Mouse (Mus musculus) forebrain, embryonic 15.5 days (tissue): ENCODE measurements around the gene Tmem167b. TPM values are rescaled to one million over a fixed set of nuclear protein-coding genes. Genes with fewer than 3 reads are reported as not detected.
A peak's percentile ranks its signal among the peaks of the same experiment; 100 is the strongest.

ENCODE experiments used
- ATAC-seq: fragments of 200-750 bp; cut with Nextera tagmentation; replicated peaks from 2 replicates; pipeline ENCODE4 v1.8.0; 2017; ENCODE audit warnings: mild to moderate bottlenecking, moderate TSS enrichment, moderate library complexity
- H3K27ac ChIP-seq: fragments of 300-500 bp; sonication (generic); replicated peaks from 2 replicates; pipeline ENCODE4 v1.5.1; 2015; ENCODE audit warnings: mild to moderate bottlenecking, inconsistent platforms
- H3K27me3 ChIP-seq: fragments of 300-500 bp; sonication (generic); 2 replicates; pipeline ENCODE4 v1.6.1; 2015; ENCODE audit warnings: inconsistent platforms
- H3K36me3 ChIP-seq: fragments of 300-500 bp; sonication (generic); 2 replicates; pipeline ENCODE4 v1.6.1; 2015; ENCODE audit warnings: mild to moderate bottlenecking, inconsistent platforms
- H3K4me1 ChIP-seq: fragments of 300-500 bp; sonication (generic); 2 replicates; pipeline ENCODE4 v1.6.1; 2015; ENCODE audit warnings: inconsistent platforms
- H3K4me2 ChIP-seq: fragments of 300-500 bp; sonication (generic); replicated peaks from 2 replicates; pipeline ENCODE4 v1.6.1; 2015; ENCODE audit warnings: mild to moderate bottlenecking, inconsistent platforms
- H3K4me3 ChIP-seq: fragments of 300-500 bp; sonication (generic); 2 replicates; pipeline ENCODE4 v1.5.1; 2015; ENCODE audit warnings: mild to moderate bottlenecking, inconsistent platforms
- H3K9ac ChIP-seq: fragments of 300-500 bp; sonication (generic); replicated peaks from 2 replicates; pipeline ENCODE4 v1.6.1; 2015; ENCODE audit warnings: mild to moderate bottlenecking, inconsistent platforms
- H3K9me3 ChIP-seq: fragments of 300-500 bp; sonication (generic); 2 replicates; pipeline ENCODE4 v1.6.1; 2016; ENCODE audit warnings: inconsistent platforms
- WGBS: fragments of 180-500 bp; shearing (Covaris S2); methylation state at CpG from one replicate; pipeline ENCODE4 v1.1.7; 2015; ENCODE audit warnings: mixed read lengths; 5-methylcytosine and 5-hydroxymethylcytosine counted together
- microRNA-seq: library from miRNA; unstranded; fragments of <30 nt; microRNA quantifications from one replicate; pipeline ENCODE4, GENCODE M21; 2016
- polyA plus RNA-seq: library from polyadenylated mRNA; unstranded; fragments of >200 nt; fragmentation: Nextera tagmentation; extraction: Ambion mirVana; gene quantifications from 2 replicates; pipeline ENCODE4 v1.2.1, GENCODE M21; 2015

Tmem167b gene
- polyA plus RNA-seq, 1 experiment from 2014 or later, result 68.7 TPM

GRCm38 (mm10) chr3:108533951-108534350 is 28.3 kb downstream of the Tmem167b start, which contains the start of gene 1700013F07Rik:
Gene 1700013F07Rik (plus strand): TSS chr3:108534150.
- peaks cover 14% of the 10 kb centered on the region for H3K4me1 ChIP-seq
- no peak within 1 kb of the TSS for H3K9ac ChIP-seq
- H3K36me3 ChIP-seq, result no peaks in the 10 kb centered on the region
- no peaks in the 10 kb centered on the region for H3K9me3 ChIP-seq
- ATAC-seq, result no peak
- H3K4me2 ChIP-seq, result no peak within 1 kb of the TSS
- no peak within 1 kb of the TSS for H3K27ac ChIP-seq
- H3K27me3 ChIP-seq, result peaks cover 5% of the 10 kb centered on the region; the same call in 1 of the 2 replicates
- WGBS, result 84% methylated on average over 6 of the region's 6 CpGs
- H3K4me3 ChIP-seq, result no peak within 1 kb of the TSS

DNA sequence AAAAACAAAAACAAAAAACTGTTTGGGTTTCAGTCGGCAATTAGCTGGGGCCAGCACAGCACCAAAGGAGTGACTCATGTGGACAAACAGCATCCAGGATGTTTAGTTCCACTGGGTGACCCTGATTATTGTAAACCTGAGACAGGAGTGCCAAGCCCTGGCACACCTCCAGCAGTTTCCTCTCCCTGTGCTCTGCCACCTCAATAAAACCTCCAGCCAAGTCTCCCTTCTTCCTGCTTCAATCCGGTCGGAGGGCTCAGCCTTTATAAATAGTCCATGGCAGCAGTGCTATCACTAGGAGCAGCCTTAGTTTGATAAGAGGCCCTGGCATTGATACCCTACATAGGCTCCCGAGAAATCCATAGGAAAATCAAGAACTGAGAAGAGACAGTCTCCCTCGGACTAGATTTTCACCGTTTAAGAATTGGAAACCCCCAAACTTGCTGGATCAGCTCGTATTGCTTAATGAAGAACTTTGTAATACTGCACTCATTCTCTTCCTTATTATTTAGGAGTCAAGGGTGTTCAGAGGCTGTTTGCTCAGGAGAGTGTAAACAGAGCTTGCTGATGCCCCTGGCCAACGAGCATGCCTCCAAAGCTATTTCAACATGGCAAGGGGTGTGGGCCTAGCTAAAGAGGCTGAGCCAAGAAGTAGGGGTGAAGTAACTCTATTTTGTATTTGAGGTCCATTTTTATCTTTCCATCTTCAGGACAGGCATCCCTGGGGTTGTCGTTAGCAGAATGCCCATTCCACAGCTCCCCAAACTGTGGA is 29.0 kb downstream of the Tmem167b start:
- 61% methylated on average over 9 of the region's 9 CpGs for WGBS
- Histone ChIP-seq H3K9me3 (no peaks in the 10 kb centered on the region), H3K4me2 (no peak overlapping the region), H3K4me3 (no peak overlapping the region), H3K9ac (no peak overlapping the region), H3K36me3 (no peaks in the 10 kb centered on the region), H3K4me1 (peaks cover 14% of the 10 kb centered on the region), H3K27ac (no peak overlapping the region), H3K27me3 (peaks cover 5% of the 10 kb centered on the region; the same call in 1 of the 2 replicates)
- ATAC-seq, result no peak

DNA sequence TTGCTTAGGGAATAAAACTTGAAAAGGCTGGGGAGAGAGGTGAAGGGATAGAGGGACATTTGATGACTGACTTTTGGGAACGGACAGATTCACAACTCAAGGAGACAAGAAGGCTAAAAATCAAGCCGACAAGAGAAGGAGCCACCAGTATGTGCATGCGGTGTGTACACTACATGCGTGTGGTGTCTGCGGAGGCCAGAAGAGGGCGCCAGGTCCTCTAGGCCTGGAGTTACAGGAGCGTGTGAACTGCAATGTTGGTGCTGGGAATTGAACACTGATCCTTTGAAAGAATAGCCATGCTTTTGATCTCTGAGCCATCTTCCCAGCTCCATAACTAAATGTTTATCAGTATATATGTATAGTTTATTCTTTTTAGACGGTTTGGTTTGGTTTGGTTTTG is 33.8 kb downstream of the Tmem167b start:
- no peaks in the 10 kb centered on the region for H3K4me1 ChIP-seq
- ATAC-seq, result no peak
- H3K36me3 ChIP-seq, result no peaks in the 10 kb centered on the region
- no peak overlapping the region for H3K9ac ChIP-seq
- no peak overlapping the region for H3K4me3 ChIP-seq
- H3K9me3 ChIP-seq, result no peaks in the 10 kb centered on the region
- no peak overlapping the region for H3K27ac ChIP-seq
- H3K4me2 ChIP-seq, result no peak overlapping the region
- WGBS, result 93% methylated on average over 8 of the region's 8 CpGs
- no peaks in the 10 kb centered on the region for H3K27me3 ChIP-seq

- WGBS, result 94% methylated on average over 4 of the region's 4 CpGs
- Histone ChIP-seq H3K9me3 (no peaks in the 10 kb centered on the region), H3K36me3 (no peaks in the 10 kb centered on the region), H3K4me2 (no peak overlapping the region), H3K27ac (no peak overlapping the region), H3K27me3 (no peaks in the 10 kb centered on the region), H3K4me1 (no peaks in the 10 kb centered on the region), H3K4me3 (no peak overlapping the region), H3K9ac (no peak overlapping the region)
- ATAC-seq, result no peak
These were observed 38.9 kb downstream of the Tmem167b start for GRCm38 (mm10) chr3:108523415-108523814.

DNA sequence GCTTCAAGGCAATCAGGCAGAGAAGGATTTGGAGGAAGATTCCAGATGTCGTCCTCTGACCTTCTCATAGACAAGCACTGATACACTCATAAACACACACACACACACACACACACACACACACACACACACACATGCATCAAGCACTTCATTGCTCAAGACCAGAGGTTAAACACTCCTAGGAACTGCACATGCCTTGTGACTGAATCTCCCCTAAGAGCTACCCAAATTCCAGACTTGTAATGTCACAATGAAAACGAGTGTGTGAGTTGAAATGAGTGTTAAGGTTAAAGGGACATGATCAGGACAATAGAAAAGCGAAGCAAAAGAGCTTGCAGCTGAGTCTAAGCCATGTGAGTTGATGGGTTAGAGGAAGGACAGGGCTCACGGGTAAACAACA is 44.0 kb downstream of the Tmem167b start:
- no peak overlapping the region for H3K9ac ChIP-seq
- no peak overlapping the region for H3K4me3 ChIP-seq
- H3K4me2 ChIP-seq, result no peak overlapping the region
- H3K27ac ChIP-seq, result no peak overlapping the region
- H3K4me1 ChIP-seq, result no peaks in the 10 kb centered on the region
- WGBS, result 51% methylated on average over 4 of the region's 4 CpGs
- H3K27me3 ChIP-seq, result no peaks in the 10 kb centered on the region
- no peaks in the 10 kb centered on the region for H3K36me3 ChIP-seq
- no peak for ATAC-seq
- H3K9me3 ChIP-seq, result no peaks in the 10 kb centered on the region

GRCm38 (mm10) chr3:108513465-108513864 is 48.8 kb downstream of the Tmem167b start:
- H3K27me3 ChIP-seq, result no peaks in the 10 kb centered on the region
- no peak overlapping the region for H3K4me3 ChIP-seq
- no peaks in the 10 kb centered on the region for H3K9me3 ChIP-seq
- H3K4me1 ChIP-seq, result peaks cover 17% of the 10 kb centered on the region
- no peaks in the 10 kb centered on the region for H3K36me3 ChIP-seq
- no peak overlapping the region for H3K9ac ChIP-seq
- 54% methylated on average over 3 of the region's 3 CpGs for WGBS
- no peak overlapping the region for H3K4me2 ChIP-seq
- no peak overlapping the region for H3K27ac ChIP-seq
- ATAC-seq, result no peak

DNA sequence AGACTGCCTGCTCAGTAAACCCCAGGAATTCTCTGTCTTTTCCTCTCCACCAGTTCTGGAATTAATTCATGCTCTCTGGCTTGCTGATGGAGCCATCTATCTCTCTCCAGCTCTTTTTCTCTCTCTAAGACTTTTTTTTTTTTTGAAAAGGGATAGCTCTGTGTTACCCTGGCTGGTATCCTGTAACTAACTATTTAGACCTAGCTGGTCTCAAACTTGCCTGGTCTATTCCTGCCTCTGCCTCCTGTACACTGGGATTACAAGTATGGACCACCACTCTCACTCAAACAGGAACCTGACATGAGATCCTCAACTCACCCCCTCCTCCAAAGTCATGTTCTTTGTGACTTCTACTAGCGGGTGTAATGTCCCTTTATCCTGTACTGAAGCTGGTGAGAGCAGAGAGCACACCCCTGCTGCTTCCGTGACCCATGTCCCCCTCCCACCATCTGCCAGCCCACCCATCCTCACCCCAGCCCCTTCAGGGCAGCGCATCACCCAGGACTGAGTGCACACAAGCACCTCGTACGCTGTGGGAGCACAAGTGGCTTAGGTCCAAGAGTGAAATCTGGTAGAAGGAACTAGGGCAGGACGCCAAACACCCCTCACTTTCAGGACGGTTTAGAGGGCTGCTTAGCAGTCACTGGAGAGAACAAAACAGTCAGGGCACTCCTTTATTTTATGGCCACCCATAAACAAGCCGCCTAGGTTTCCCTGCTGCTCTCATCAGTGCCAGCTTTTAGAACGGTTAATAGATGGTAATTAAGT is 51.4 kb downstream of the Tmem167b start:
- Histone ChIP-seq H3K9me3 (no peaks in the 10 kb centered on the region), H3K9ac (no peak overlapping the region), H3K4me3 (no peak overlapping the region), H3K27ac (peak overlapping the region; percentile 65), H3K4me2 (peak overlapping the region; percentile 15; the same call in 1 of the 2 replicates), H3K4me1 (peaks cover 17% of the 10 kb centered on the region), H3K27me3 (no peaks in the 10 kb centered on the region), H3K36me3 (no peaks in the 10 kb centered on the region)
- ATAC-seq, result peak; percentile 82
- 4% methylated on average over 9 of the region's 9 CpGs for WGBS

DNA sequence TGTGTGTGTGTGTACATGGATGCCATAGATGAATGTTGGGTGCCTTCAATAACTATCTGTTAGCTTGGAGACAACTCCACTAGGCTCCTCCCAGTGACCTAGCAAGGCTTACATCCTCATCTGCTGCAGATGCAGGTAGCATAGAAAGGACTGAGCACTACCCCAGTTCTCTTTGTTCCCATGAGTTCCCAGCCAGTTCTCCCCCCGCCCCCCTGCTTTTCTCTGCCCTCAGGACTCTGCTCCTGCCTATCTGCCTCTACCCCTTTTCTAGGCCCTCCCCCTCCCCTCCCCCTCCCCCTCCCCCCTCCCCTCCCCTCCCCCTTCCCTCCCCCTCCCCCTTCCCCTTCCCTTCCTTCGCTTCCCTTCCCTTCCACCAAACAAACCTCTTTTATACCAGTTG is 52.1 kb downstream of the Tmem167b start:
- Histone ChIP-seq H3K4me1 (peaks cover 17% of the 10 kb centered on the region), H3K27ac (no peak overlapping the region), H3K4me2 (no peak overlapping the region), H3K27me3 (no peaks in the 10 kb centered on the region), H3K36me3 (no peaks in the 10 kb centered on the region), H3K9me3 (no peaks in the 10 kb centered on the region), H3K4me3 (no peak overlapping the region), H3K9ac (no peak overlapping the region)
- ATAC-seq, result no peak
- 17% methylated on average over 1 of the region's 2 CpGs for WGBS

DNA sequence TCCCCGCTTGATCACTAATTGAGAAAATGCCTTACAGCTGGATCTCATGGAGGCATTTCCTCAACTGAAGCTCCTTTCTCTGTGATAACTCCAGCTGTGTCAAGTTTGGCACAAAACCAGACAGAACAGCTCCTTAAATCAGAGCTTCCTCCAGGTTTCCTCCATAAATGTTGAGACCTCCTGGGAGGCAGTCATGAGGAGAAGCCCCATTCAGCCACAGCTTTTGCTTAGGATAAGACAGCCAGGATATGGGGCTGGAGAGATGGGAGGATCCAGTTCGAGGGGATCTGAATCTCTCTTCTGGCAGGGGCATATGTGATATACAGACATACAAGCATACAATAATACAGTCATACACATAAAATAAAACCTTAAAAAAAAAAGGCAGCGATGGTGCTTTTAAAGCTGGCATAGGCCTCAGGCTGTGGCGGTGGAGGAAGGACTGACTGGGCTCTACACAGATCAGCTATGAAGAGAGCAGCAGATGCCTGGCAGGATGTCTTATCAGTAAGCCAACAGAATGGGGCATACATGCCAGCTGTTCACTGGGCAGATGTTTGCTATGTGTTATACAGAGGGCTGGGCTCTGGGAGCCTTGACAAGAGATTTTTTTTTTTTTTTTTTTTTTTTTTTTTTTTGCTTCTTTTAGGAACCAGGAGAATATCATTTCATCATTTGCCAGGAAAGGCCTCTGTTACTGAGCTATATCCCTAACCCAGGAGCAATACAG is 53.4 kb downstream of the Tmem167b start:
- Histone ChIP-seq H3K4me1 (peaks cover 17% of the 10 kb centered on the region), H3K4me3 (no peak overlapping the region), H3K9ac (no peak overlapping the region), H3K36me3 (no peaks in the 10 kb centered on the region), H3K27ac (no peak overlapping the region), H3K27me3 (no peaks in the 10 kb centered on the region), H3K4me2 (no peak overlapping the region), H3K9me3 (no peaks in the 10 kb centered on the region)
- no peak for ATAC-seq
- 71% methylated on average over 4 of the region's 4 CpGs for whole genome bisulfite sequencing

Small RNA genes lying within 50 kb of the gene (microRNA-seq; reads per million reads assigned to microRNA genes)
- gene Gm22860, result not detected

Other genes starting within 250 kb of the Tmem167b start
- gene Mybphl, start 197.6 kb downstream of the Tmem167b start, polyA plus RNA-seq, result not detected in 2 replicates
- 35.6 and 41.5 TPM in 2 replicates for gene Psrc1, start 178.6 kb downstream of the Tmem167b start, polyA plus RNA-seq
- 49.1 and 52.8 TPM in 2 replicates for gene Celsr2, start 146.9 kb downstream of the Tmem167b start, polyA plus RNA-seq
- gene Sars, start 117.3 kb downstream of the Tmem167b start, polyA plus RNA-seq, result 221 and 222 TPM in 2 replicates
- gene 1700013F07Rik, start 28.3 kb downstream of the Tmem167b start, polyA plus RNA-seq, result 1.8 and 2.4 TPM in 2 replicates
- gene 5330417C22Rik, start 25.9 kb downstream of the Tmem167b start, polyA plus RNA-seq, result 9.4 and 12.9 TPM in 2 replicates
- gene Taf13, start 9.2 kb upstream of the Tmem167b start, polyA plus RNA-seq, result 46.9 and 54.4 TPM in 2 replicates
- gene Wdr47, start 28.8 kb upstream of the Tmem167b start, polyA plus RNA-seq, result 114 and 115 TPM in 2 replicates
- gene Clcc1, start 91.4 kb upstream of the Tmem167b start, polyA plus RNA-seq, result 49.6 and 56.9 TPM in 2 replicates
- 38.6 and 43.3 TPM in 2 replicates for gene Gpsm2, start 159.8 kb upstream of the Tmem167b start, polyA plus RNA-seq
- not detected in 2 replicates for gene Aknad1, start 177.2 kb upstream of the Tmem167b start, polyA plus RNA-seq